Mouse (Mus musculus) spleen, adult 2 months (tissue): ENCODE data around the gene Zcchc2. TPM values are rescaled to one million over a fixed set of nuclear protein-coding genes. Genes with fewer than 3 reads are reported as not detected.

ENCODE experiments used
- DNase-seq, 2 experiments: peaks; one replicate each; pipeline versions ENCODE4 v3.0.0 to v3.0.0-alpha.2; 2012 to 2021; ENCODE audit warnings: low spot score in 2 of 2, low read depth in 1 of 2
- H3K27ac ChIP-seq: fragments of 200-500 bp; 2 replicates; pipeline ENCODE4 v1.5.1; 2012; ENCODE audit warnings: low read length, inconsistent platforms; ENCODE audit not compliant: insufficient read depth
- H3K27me3 ChIP-seq: fragments of 200-500 bp; 2 replicates; pipeline ENCODE4 v1.6.1; 2012; ENCODE audit warnings: mild to moderate bottlenecking, moderate library complexity, low read length, inconsistent platforms; ENCODE audit not compliant: control insufficient read depth, insufficient read depth
- H3K36me3 ChIP-seq: fragments of 200-500 bp; 2 replicates; pipeline ENCODE4 v1.6.1; 2012; ENCODE audit warnings: mild to moderate bottlenecking, low read length, inconsistent platforms; ENCODE audit not compliant: control insufficient read depth, insufficient read depth
- H3K4me1 ChIP-seq: fragments of 200-500 bp; 2 replicates; pipeline ENCODE4 v1.6.1; 2011; ENCODE audit warnings: inconsistent platforms; ENCODE audit not compliant: control insufficient read depth, insufficient read depth, insufficient read length
- H3K4me3 ChIP-seq: fragments of 200-500 bp; 2 replicates; pipeline ENCODE4 v1.5.1; 2011; ENCODE audit warnings: mild to moderate bottlenecking, inconsistent platforms; ENCODE audit not compliant: insufficient read depth, insufficient read length; ENCODE audit errors: extremely low read depth
- CTCF ChIP-seq: fragments of 200-500 bp; IDR thresholded peaks from 2 replicates; pipeline ENCODE4 v1.5.1; 2011; ENCODE audit warnings: mild to moderate bottlenecking, inconsistent platforms; ENCODE audit not compliant: insufficient read depth, insufficient read length, insufficient replicate concordance; ENCODE audit errors: extremely low read depth
- POLR2A ChIP-seq: fragments of 200-500 bp; IDR thresholded peaks from 2 replicates; pipeline ENCODE4 v1.6.1; 2011; ENCODE audit warnings: low read depth, low read length, inconsistent platforms
- WGBS: fragments of 180-500 bp; shearing (Covaris S2); methylation state at CpG from one replicate; pipeline ENCODE4 v1.1.7; 2018; 5-methylcytosine and 5-hydroxymethylcytosine counted together
- polyA plus RNA-seq: library from polyadenylated mRNA; depleted of rRNA; stranded (reverse); fragments of >200 nt; gene quantifications from 2 replicates; pipeline ENCODE4 v1.2.3, GENCODE M21; 2012

Zcchc2 gene
- polyA plus RNA-seq, 1 experiment = 16.9 TPM

GRCm38 (mm10) chr1:106019854-106020253, 29.6 kb downstream of the Zcchc2 start:
- Histone ChIP-seq H3K36me3 (peaks cover 52% of the 10 kb centered on the region), H3K27ac (0 out of 2 replicates have a peak overlapping the region, but pooled peaks have one; percentile 18), H3K27me3 (no peaks in the 10 kb centered on the region), H3K4me1 (no peaks in the 10 kb centered on the region), H3K4me3 (no peak overlapping the region)
- DNase-seq = no peak
- TF ChIP-seq CTCF (no peak), POLR2A (no peak)
- 26% methylated on average over 6 of the region's 6 CpGs for WGBS

GRCm38 (mm10) chr1:106022998-106023397, 32.8 kb downstream of the Zcchc2 start:
- no peak overlapping the region for H3K27ac ChIP-seq
- H3K36me3 ChIP-seq = peaks cover 50% of the 10 kb centered on the region
- WGBS = 53% methylated on average over 1 of the region's 1 CpGs
- H3K27me3 ChIP-seq = no peaks in the 10 kb centered on the region
- no peak for TF ChIP-seq POLR2A
- TF ChIP-seq CTCF = no peak
- DNase-seq = no peak
- no peaks in the 10 kb centered on the region for H3K4me1 ChIP-seq
- no peak overlapping the region for H3K4me3 ChIP-seq

GRCm38 (mm10) chr1:106024254-106024653, 34.0 kb downstream of the Zcchc2 start:
- no peaks in the 10 kb centered on the region for H3K27me3 ChIP-seq
- H3K36me3 ChIP-seq = peaks cover 52% of the 10 kb centered on the region
- TF ChIP-seq POLR2A (no peak), CTCF (no peak)
- no peaks in the 10 kb centered on the region for H3K4me1 ChIP-seq
- 96% methylated on average over 2 of the region's 2 CpGs for WGBS
- no peak overlapping the region for H3K27ac ChIP-seq
- H3K4me3 ChIP-seq = no peak overlapping the region
- no peak for DNase-seq

- no peak for DNase-seq
- Histone ChIP-seq H3K27me3 (no peaks in the 10 kb centered on the region), H3K4me1 (no peaks in the 10 kb centered on the region), H3K27ac (no peak overlapping the region), H3K4me3 (no peak overlapping the region), H3K36me3 (peaks cover 54% of the 10 kb centered on the region)
- WGBS = 92% methylated on average over 3 of the region's 3 CpGs
- TF ChIP-seq POLR2A (no peak), CTCF (no peak)
Observed at GRCm38 (mm10) chr1:106024778-106025177, 34.6 kb downstream of the Zcchc2 start.

GRCm38 (mm10) chr1:106029769-106030168, 39.6 kb downstream of the Zcchc2 start:
- H3K4me3 ChIP-seq = no peak overlapping the region
- 94% methylated on average over 15 of the region's 15 CpGs for WGBS
- TF ChIP-seq POLR2A (no peak), CTCF (no peak)
- H3K27ac ChIP-seq = 0 out of 2 replicates have a peak overlapping the region, but pooled peaks have one; percentile 28
- H3K4me1 ChIP-seq = peaks cover 17% of the 10 kb centered on the region
- H3K36me3 ChIP-seq = peaks cover 28% of the 10 kb centered on the region
- no peak for DNase-seq
- no peaks in the 10 kb centered on the region for H3K27me3 ChIP-seq

GRCm38 (mm10) chr1:106030331-106030730, 40.1 kb downstream of the Zcchc2 start:
- Histone ChIP-seq H3K4me1 (peaks cover 17% of the 10 kb centered on the region), H3K4me3 (no peak overlapping the region), H3K36me3 (peaks cover 28% of the 10 kb centered on the region), H3K27ac (peak overlapping the region; percentile 28; the same call in 1 of the 2 replicates), H3K27me3 (no peaks in the 10 kb centered on the region)
- peak in 1 of 2 experiments; percentile 63 for DNase-seq
- WGBS = 45% methylated on average over 10 of the region's 10 CpGs
- TF ChIP-seq CTCF (no peak), POLR2A (no peak)

- H3K4me1 ChIP-seq = peaks cover 17% of the 10 kb centered on the region
- WGBS = 87% methylated on average over 2 of the region's 2 CpGs
- TF ChIP-seq CTCF (no peak), POLR2A (no peak)
- no peak for DNase-seq
- no peak overlapping the region for H3K4me3 ChIP-seq
- H3K27ac ChIP-seq = no peak overlapping the region
- H3K36me3 ChIP-seq = peaks cover 23% of the 10 kb centered on the region
- H3K27me3 ChIP-seq = no peaks in the 10 kb centered on the region
Observed at GRCm38 (mm10) chr1:106030886-106031285, 40.7 kb downstream of the Zcchc2 start.
